Mouse (Mus musculus) midbrain, postnatal 0 days (tissue): ENCODE data around the gene Adam33. TPM values are rescaled to one million over a fixed set of nuclear protein-coding genes. Genes with fewer than 3 reads are reported as not detected.

Experiments used
- ATAC-seq: fragments of 200-750 bp; cut with Nextera tagmentation; 2 replicates; pipeline ENCODE4 v1.8.0; 2017; ENCODE audit warnings: moderate number of reproducible peaks, mild to moderate bottlenecking, moderate TSS enrichment, moderate library complexity; ENCODE audit not compliant: low FRiP score
- DNase-seq: peaks from one replicate; pipeline ENCODE4 v3.0.0-alpha.2; 2015; ENCODE audit warnings: low spot score
- H3K27ac ChIP-seq: fragments of 300-500 bp; sonication (generic); 2 replicates; pipeline ENCODE4 v1.5.1; 2014; ENCODE audit warnings: low read depth, mild to moderate bottlenecking, low read length, mixed read lengths
- H3K27me3 ChIP-seq: fragments of 300-500 bp; sonication (generic); 2 replicates; pipeline ENCODE4 v1.6.1; 2014; ENCODE audit warnings: low read length, control low read depth, mixed read lengths; ENCODE audit not compliant: insufficient read depth
- H3K36me3 ChIP-seq: fragments of 300-500 bp; sonication (generic); 2 replicates; pipeline ENCODE4 v1.6.1; 2014; ENCODE audit warnings: low read length, control low read depth, mixed read lengths; ENCODE audit not compliant: insufficient read depth
- H3K4me1 ChIP-seq: fragments of 300-500 bp; sonication (generic); 2 replicates; pipeline ENCODE4 v1.6.1; 2014; ENCODE audit warnings: mild to moderate bottlenecking, control low read depth, antibody characterized with exemption, low read length, mixed read lengths; ENCODE audit not compliant: insufficient read depth
- H3K4me2 ChIP-seq: fragments of 300-500 bp; sonication (generic); 2 replicates; pipeline ENCODE4 v1.6.1; 2014; ENCODE audit warnings: low read depth, mild to moderate bottlenecking, low read length, mixed read lengths; ENCODE audit not compliant: poor library complexity, severe bottlenecking
- H3K4me3 ChIP-seq: fragments of 300-500 bp; sonication (generic); 2 replicates; pipeline ENCODE4 v1.5.1; 2014; ENCODE audit warnings: low read depth, mild to moderate bottlenecking, low read length, moderate library complexity
- H3K9ac ChIP-seq: fragments of 300-500 bp; sonication (generic); replicated peaks from 2 replicates; pipeline ENCODE4 v1.6.1; 2014; ENCODE audit warnings: mild to moderate bottlenecking, low read length, moderate library complexity, mixed read lengths; ENCODE audit not compliant: poor library complexity, severe bottlenecking
- H3K9me3 ChIP-seq: fragments of 300-500 bp; sonication (generic); 2 replicates; pipeline ENCODE4 v1.6.1; 2016; ENCODE audit warnings: low read length, control low read depth
- CTCF ChIP-seq: IDR thresholded peaks from 2 replicates; pipeline ENCODE4 v1.5.1; 2016; ENCODE audit warnings: antibody characterized with exemption, mild to moderate bottlenecking
- WGBS: fragments of 180-500 bp; shearing (Covaris S2); extraction: QIAGEN DNeasy Blood & Tissue Kit; methylation state at CpG from one replicate; pipeline ENCODE4 v1.1.7; 2014; 5-methylcytosine and 5-hydroxymethylcytosine counted together
- polyA plus RNA-seq: library from polyadenylated mRNA; unstranded; fragments of >200 nt; fragmentation: Nextera tagmentation; extraction: Ambion mirVana; gene quantifications from 2 replicates; pipeline ENCODE4 v1.2.1, GENCODE M21; 2015
- total RNA-seq: library from RNA; depleted of rRNA; stranded (reverse); fragments of >200 nt; gene quantifications from 2 replicates; pipeline ENCODE4 v1.2.3, GENCODE M21; 2014

Gene Adam33
- total and polyA plus RNA-seq, 2 experiments from 2014 or later = 1.4 to 2.1 TPM

DNA sequence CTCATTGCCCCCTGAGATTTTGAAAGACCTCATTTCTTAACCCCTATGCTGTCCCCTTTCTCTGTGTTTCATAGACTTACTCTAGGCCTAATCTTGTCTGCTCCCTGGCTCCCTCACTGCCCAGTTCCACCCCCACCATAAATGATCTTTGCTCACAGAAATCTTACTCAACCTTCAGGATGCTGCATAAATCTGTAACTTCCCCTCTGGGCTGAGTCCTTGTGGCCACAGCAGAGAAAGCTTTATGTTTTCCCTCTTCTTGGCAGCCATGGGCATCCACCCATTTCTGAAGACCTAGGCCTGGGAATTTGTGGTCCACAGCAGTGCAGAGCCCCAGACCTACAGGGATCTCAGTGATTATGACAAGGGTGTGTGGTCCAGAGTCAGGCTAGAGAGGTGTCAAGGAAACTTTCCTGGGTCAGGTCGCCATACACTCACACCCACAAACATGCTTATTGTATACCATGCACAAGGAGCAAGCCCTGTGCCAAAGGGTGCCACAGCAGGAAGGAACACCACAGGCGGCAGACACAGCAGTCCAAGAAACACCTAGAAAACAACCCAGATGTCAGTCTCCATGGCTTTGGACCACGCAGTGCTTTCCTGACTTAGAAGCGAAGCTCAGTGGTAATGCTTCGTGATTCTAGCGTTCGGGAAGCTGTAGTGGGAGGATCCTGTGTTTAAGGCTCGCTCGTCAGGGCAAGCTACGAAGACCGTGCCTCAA, 23.2 kb upstream of the Adam33 start, which contains the start of gene Siglec1:
TSS of gene Siglec1 (minus strand) at position 99 of the 724 bp plus-strand sequence.
- Histone ChIP-seq H3K4me2 (no peak within 1 kb of the TSS), H3K27ac (no peak within 1 kb of the TSS), H3K9me3 (no peaks in the 10 kb centered on the region), H3K27me3 (no peaks in the 10 kb centered on the region), H3K4me1 (no peaks in the 10 kb centered on the region), H3K9ac (no peak within 1 kb of the TSS), H3K36me3 (no peaks in the 10 kb centered on the region), H3K4me3 (no peak within 1 kb of the TSS)
- no peak for ATAC-seq
- no peak for TF ChIP-seq CTCF
- no peak for DNase-seq
- WGBS = 80% methylated on average over 11 of the region's 11 CpGs

DNA sequence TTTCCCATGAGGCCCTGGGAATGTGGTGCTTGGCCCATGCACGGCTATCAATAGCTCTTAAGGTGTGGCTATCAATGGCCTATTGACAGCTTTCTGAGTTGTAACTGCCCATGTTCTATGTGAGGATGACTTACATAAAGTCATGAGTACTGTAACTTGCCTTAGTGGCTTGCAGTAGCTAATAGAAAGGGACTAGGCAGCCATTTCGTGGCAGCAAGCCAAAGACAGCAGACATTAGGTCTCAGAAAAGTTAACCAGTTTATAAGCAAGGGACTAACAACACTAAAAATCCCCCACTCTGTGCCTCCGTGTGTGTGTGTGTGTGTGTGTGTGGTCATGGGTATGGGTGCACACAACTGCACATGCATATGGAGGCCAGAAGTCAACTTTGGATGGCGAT, 20.6 kb upstream of the Adam33 start:
- no peak overlapping the region for H3K27ac ChIP-seq
- ATAC-seq (no peak), DNase-seq (no peak)
- no peaks in the 10 kb centered on the region for H3K4me1 ChIP-seq
- WGBS = 91% methylated on average over 4 of the region's 4 CpGs
- no peak overlapping the region for H3K4me3 ChIP-seq
- H3K9me3 ChIP-seq = no peaks in the 10 kb centered on the region
- TF ChIP-seq CTCF = no peak
- no peak overlapping the region for H3K9ac ChIP-seq
- no peaks in the 10 kb centered on the region for H3K27me3 ChIP-seq
- no peaks in the 10 kb centered on the region for H3K36me3 ChIP-seq
- no peak overlapping the region for H3K4me2 ChIP-seq

DNA sequence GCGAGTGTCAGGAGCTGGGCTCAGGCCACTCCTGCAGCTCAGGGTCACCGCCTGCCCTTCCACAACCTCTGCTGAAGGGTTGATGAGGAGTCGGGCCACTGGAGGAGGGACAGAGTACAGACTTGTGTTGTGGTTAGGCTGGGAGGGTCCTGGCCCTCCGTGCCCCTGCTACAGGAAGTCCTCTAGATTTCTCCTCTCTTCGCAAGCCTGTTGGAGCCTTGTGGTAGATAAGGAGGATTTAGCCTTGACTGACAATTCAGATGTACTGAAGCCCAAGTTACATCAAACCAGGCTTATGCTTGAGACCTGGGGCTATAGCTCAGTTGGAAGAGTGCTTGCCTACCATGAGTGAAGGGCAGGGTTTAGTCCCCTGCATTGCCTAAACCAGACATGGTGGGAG, 16.9 kb upstream of the Adam33 start:
- no peak for TF ChIP-seq CTCF
- Histone ChIP-seq H3K4me3 (no peak overlapping the region), H3K9me3 (no peaks in the 10 kb centered on the region), H3K9ac (no peak overlapping the region), H3K27ac (no peak overlapping the region), H3K36me3 (no peaks in the 10 kb centered on the region), H3K4me1 (no peaks in the 10 kb centered on the region), H3K4me2 (no peak overlapping the region), H3K27me3 (no peaks in the 10 kb centered on the region)
- DNase-seq (no peak), ATAC-seq (no peak)
- WGBS = 89% methylated on average over 5 of the region's 5 CpGs

DNA sequence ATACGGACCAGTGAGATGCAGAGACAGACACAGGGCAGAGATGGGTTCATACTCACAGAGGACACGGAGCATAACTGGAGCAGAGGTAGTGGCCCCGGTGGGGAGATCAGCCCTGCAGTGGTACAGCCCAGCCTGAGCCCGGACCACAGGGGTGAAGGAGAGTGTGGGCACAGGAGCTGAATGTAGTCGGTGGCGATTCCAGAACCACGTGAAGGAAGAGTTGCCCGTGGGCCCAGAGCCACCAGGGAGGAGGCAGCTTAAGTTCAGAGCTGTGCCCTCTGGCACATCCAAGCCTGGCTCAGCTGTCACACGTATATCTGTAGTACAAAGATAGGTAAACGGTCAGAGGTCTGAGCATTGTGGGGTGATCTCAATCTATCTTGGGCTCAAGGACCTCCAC, 8.9 kb upstream of the Adam33 start:
- ATAC-seq = no peak
- 83% methylated on average over 10 of the region's 10 CpGs for WGBS
- no peak overlapping the region for H3K4me3 ChIP-seq

DNA sequence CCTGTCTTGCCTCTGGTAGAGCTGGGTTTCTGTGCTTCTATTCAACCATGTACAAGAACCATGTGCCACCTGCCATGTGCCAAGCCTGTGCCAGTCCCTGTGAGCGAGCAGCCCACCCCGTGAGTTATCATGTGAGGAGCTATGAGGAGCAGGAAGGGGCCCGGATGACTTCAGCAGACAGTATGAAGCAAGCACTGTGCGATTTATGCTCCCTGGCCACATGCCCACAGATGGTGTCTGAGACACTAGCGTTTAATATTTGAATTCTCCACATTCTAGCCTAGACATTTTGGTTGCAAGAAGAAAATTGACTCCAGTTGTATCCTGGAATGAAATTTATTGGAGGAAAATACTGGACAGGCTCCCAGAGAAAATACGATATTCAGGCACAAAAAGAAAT, 3.9 kb upstream of the Adam33 start:
- H3K9ac ChIP-seq = no peak overlapping the region
- 79% methylated on average over 6 of the region's 6 CpGs for WGBS
- no peaks in the 10 kb centered on the region for H3K36me3 ChIP-seq
- no peak for DNase-seq
- no peak overlapping the region for H3K4me2 ChIP-seq
- H3K9me3 ChIP-seq = no peaks in the 10 kb centered on the region
- no peaks in the 10 kb centered on the region for H3K4me1 ChIP-seq
- no peak overlapping the region for H3K4me3 ChIP-seq
- no peak overlapping the region for H3K27ac ChIP-seq
- no peak for TF ChIP-seq CTCF
- no peak for ATAC-seq
- 0 out of 2 replicates have a peak, but pooled peaks cover 3% of the 10 kb centered on the region for H3K27me3 ChIP-seq

More for the DNA sequence above, 8.9 kb upstream of the Adam33 start:
- no peak overlapping the region for H3K4me2 ChIP-seq
- no peaks in the 10 kb centered on the region for H3K9me3 ChIP-seq
- no peak for TF ChIP-seq CTCF
- no peaks in the 10 kb centered on the region for H3K27me3 ChIP-seq
- no peaks in the 10 kb centered on the region for H3K4me1 ChIP-seq
- H3K36me3 ChIP-seq = no peaks in the 10 kb centered on the region
- DNase-seq = no peak
- H3K9ac ChIP-seq = no peak overlapping the region
- H3K27ac ChIP-seq = no peak overlapping the region

DNA sequence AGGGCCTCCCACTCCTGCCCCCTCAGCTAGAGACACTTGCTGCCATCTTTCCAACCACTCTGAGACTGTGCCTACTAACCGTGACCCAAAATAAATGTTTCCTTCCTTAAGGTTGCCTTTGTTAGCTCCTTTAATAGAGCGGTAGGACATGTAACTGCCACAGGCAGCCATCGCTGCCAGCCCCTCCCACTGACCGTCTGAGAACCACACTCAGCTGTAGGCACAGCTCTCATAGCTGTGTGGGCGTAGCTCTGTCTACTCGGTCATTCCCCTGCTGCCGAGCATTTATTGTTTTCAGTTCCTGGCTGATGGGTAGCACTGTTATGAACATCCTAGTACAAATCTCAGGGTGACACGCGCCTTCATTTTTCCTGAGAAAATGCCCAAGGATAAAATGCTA, 2.7 kb upstream of the Adam33 start:
- Histone ChIP-seq H3K4me1 (no peaks in the 10 kb centered on the region), H3K4me2 (no peak overlapping the region), H3K9ac (no peak overlapping the region), H3K36me3 (no peaks in the 10 kb centered on the region), H3K27me3 (peaks cover 7% of the 10 kb centered on the region; the same call in 1 of the 2 replicates), H3K9me3 (no peaks in the 10 kb centered on the region), H3K27ac (no peak overlapping the region), H3K4me3 (no peak overlapping the region)
- DNase-seq (no peak), ATAC-seq (no peak)
- TF ChIP-seq CTCF = no peak
- WGBS = 68% methylated on average over 9 of the region's 9 CpGs
